Mouse (Mus musculus): ENCODE results near the gene Vmn1r168.
"Not testable (repeated sequence)": the region's sequence is repeated elsewhere in the genome, so short reads cannot be mapped to it uniquely, and the experiment has no call there.

Gene Vmn1r168

GRCm38 (mm10) chr7:23539432-23539831, at the start of gene Vmn1r168:
Vmn1r168 (plus strand) TSS chr7:23539732.
- not testable (repeated sequence) for DNase-seq (ENCODE audit: low spot score)

GRCm38 (mm10) chr7:23507106-23507505, 32.4 kb upstream of the Vmn1r168 start, which contains the start of gene Vmn1r167:
Vmn1r167 (minus strand) TSS chr7:23507206.
- not testable (repeated sequence) for DNase-seq (ENCODE audit: low spot score)

- DNase-seq (ENCODE audit: low spot score) = not testable (repeated sequence)
These were observed 35.7 kb downstream of the Vmn1r168 start, which contains the start of gene Vmn1r169 for GRCm38 (mm10) chr7:23575226-23575625. Vmn1r169 (plus strand) TSS chr7:23575526.

All from T-cell, adult 2 months (primary cell).